Mouse (Mus musculus) thymus, postnatal 25 days (tissue): Measurements from ENCODE around the gene Adsl.
A peak's percentile ranks its signal among the peaks of the same experiment; 100 is the strongest.
"Not testable (repeated sequence)": the region's sequence is repeated elsewhere in the genome, so short reads cannot be mapped to it uniquely, and the experiment has no call there.

Experiments used
- DNase-seq: peaks from one replicate; pipeline ENCODE4 v3.0.0; 2022

Gene Adsl

GRCm38 (mm10) chr15:80948145-80949135, at the start of gene Adsl:
TSS of gene Adsl (plus strand) at chr15:80948490.
- DNase-seq: peak; percentile 88

- no peak for DNase-seq
Measured at GRCm38 (mm10) chr15:80899806-80900205, 48.5 kb upstream of the Adsl start.

GRCm38 (mm10) chr15:80901806-80902513, 46.3 kb upstream of the Adsl start:
- DNase-seq: no peak

GRCm38 (mm10) chr15:80904776-80905175, 43.5 kb upstream of the Adsl start:
- DNase-seq: not testable (repeated sequence)

GRCm38 (mm10) chr15:80910183-80910582, 38.1 kb upstream of the Adsl start:
- no peak for DNase-seq

GRCm38 (mm10) chr15:80910790-80911531, 37.3 kb upstream of the Adsl start:
- DNase-seq: no peak

- no peak for DNase-seq
Measured at GRCm38 (mm10) chr15:80912175-80912574, 36.1 kb upstream of the Adsl start.

- DNase-seq: no peak
Measured at GRCm38 (mm10) chr15:80913803-80914202, 34.5 kb upstream of the Adsl start.

- no peak for DNase-seq
Measured at GRCm38 (mm10) chr15:80915850-80916249, 32.4 kb upstream of the Adsl start.

- DNase-seq: no peak
Measured at GRCm38 (mm10) chr15:80916621-80917020, 31.7 kb upstream of the Adsl start.

GRCm38 (mm10) chr15:80920346-80920745, 27.9 kb upstream of the Adsl start:
- no peak for DNase-seq

GRCm38 (mm10) chr15:80921781-80922180, 26.5 kb upstream of the Adsl start:
- DNase-seq: no peak

- no peak for DNase-seq
Measured at GRCm38 (mm10) chr15:80924211-80924610, 24.1 kb upstream of the Adsl start.

- no peak for DNase-seq
Measured at GRCm38 (mm10) chr15:80928811-80929355, 19.4 kb upstream of the Adsl start.

GRCm38 (mm10) chr15:80930048-80930571, 18.2 kb upstream of the Adsl start:
- peak; percentile 62 for DNase-seq

- DNase-seq: peak; percentile 54
Measured at GRCm38 (mm10) chr15:80930676-80931320, 17.5 kb upstream of the Adsl start.

- peak; percentile 47 for DNase-seq
Measured at GRCm38 (mm10) chr15:80931345-80931960, 16.8 kb upstream of the Adsl start.

GRCm38 (mm10) chr15:80934841-80935240, 13.4 kb upstream of the Adsl start:
- peak; percentile 29 for DNase-seq

- no peak for DNase-seq
Measured at GRCm38 (mm10) chr15:80936686-80937085, 11.6 kb upstream of the Adsl start.

GRCm38 (mm10) chr15:80938615-80939014, 9.7 kb upstream of the Adsl start:
- DNase-seq: no peak

- DNase-seq: no peak
Measured at GRCm38 (mm10) chr15:80939401-80939800, 8.9 kb upstream of the Adsl start.
